Mouse (Mus musculus) hindbrain, embryonic 15.5 days (tissue): ENCODE measurements around the gene Shroom3. TPM values are rescaled to one million over a fixed set of nuclear protein-coding genes. Genes with fewer than 3 reads are reported as not detected.

Experiments used
- ATAC-seq: fragments of 200-750 bp; cut with Nextera tagmentation; 2 replicates; pipeline ENCODE4 v1.8.0; 2017; ENCODE audit warnings: low read depth, moderate number of reproducible peaks, moderate TSS enrichment; ENCODE audit not compliant: low FRiP score
- H3K27ac ChIP-seq: fragments of 300-500 bp; sonication (generic); replicated peaks from 2 replicates; pipeline ENCODE4 v1.5.1; 2015; ENCODE audit warnings: mild to moderate bottlenecking, inconsistent platforms
- H3K27me3 ChIP-seq: fragments of 300-500 bp; sonication (generic); 2 replicates; pipeline ENCODE4 v1.6.1; 2015; ENCODE audit warnings: control low read depth, inconsistent platforms
- H3K36me3 ChIP-seq: fragments of 300-500 bp; sonication (generic); 2 replicates; pipeline ENCODE4 v1.6.1; 2015; ENCODE audit warnings: control low read depth, inconsistent platforms
- H3K4me1 ChIP-seq: fragments of 300-500 bp; sonication (generic); replicated peaks from 2 replicates; pipeline ENCODE4 v1.6.1; 2015; ENCODE audit warnings: control low read depth, inconsistent platforms
- H3K4me2 ChIP-seq: fragments of 300-500 bp; sonication (generic); 2 replicates; pipeline ENCODE4 v1.6.1; 2015; ENCODE audit warnings: moderate library complexity, mild to moderate bottlenecking, inconsistent platforms
- H3K4me3 ChIP-seq: fragments of 300-500 bp; sonication (generic); 2 replicates; pipeline ENCODE4 v1.5.1; 2015; ENCODE audit warnings: mild to moderate bottlenecking, inconsistent platforms
- H3K9ac ChIP-seq: fragments of 300-500 bp; sonication (generic); 2 replicates; pipeline ENCODE4 v1.6.1; 2015; ENCODE audit warnings: inconsistent platforms
- H3K9me3 ChIP-seq: fragments of 300-500 bp; sonication (generic); 2 replicates; pipeline ENCODE4 v1.6.1; 2016; ENCODE audit warnings: control low read depth, inconsistent platforms
- WGBS: fragments of 180-500 bp; shearing (Covaris S2); methylation state at CpG from one replicate; pipeline ENCODE4 v1.1.7; 2015; 5-methylcytosine and 5-hydroxymethylcytosine counted together
- microRNA counts: library from miRNA; unstranded; fragments of <30 nt; microRNA quantifications from one replicate; lab custom pipeline; 2016
- microRNA-seq: library from miRNA; unstranded; fragments of <30 nt; microRNA quantifications from one replicate; pipeline ENCODE4, GENCODE M21; 2016
- polyA plus RNA-seq: library from polyadenylated mRNA; unstranded; fragments of >200 nt; fragmentation: Nextera tagmentation; extraction: Ambion mirVana; gene quantifications from 2 replicates; pipeline ENCODE4 v1.2.1, GENCODE M21; 2015

Gene Shroom3
- polyA plus RNA-seq, 1 experiment from 2014 or later = 2.2 TPM

GRCm38 (mm10) chr5:92997428-92998120 lies 314.3 kb downstream of the Shroom3 start:
- no peak overlapping the region for H3K4me3 ChIP-seq
- no peaks in the 10 kb centered on the region for H3K4me1 ChIP-seq
- no peak overlapping the region for H3K9ac ChIP-seq
- H3K4me2 ChIP-seq = no peak overlapping the region
- H3K27me3 ChIP-seq = no peaks in the 10 kb centered on the region
- no peaks in the 10 kb centered on the region for H3K36me3 ChIP-seq
- 0 out of 2 replicates have a peak overlapping the region, but pooled peaks have one; percentile 14 for H3K27ac ChIP-seq
- ATAC-seq = 0 out of 2 replicates have a peak, but pooled peaks have one; percentile 45
- 52% methylated on average over 5 of the region's 5 CpGs for WGBS
- no peaks in the 10 kb centered on the region for H3K9me3 ChIP-seq

GRCm38 (mm10) chr5:92998494-92999016 lies 315.3 kb downstream of the Shroom3 start:
- Histone ChIP-seq H3K36me3 (no peaks in the 10 kb centered on the region), H3K4me1 (no peaks in the 10 kb centered on the region), H3K9me3 (no peaks in the 10 kb centered on the region), H3K4me2 (no peak overlapping the region), H3K9ac (no peak overlapping the region), H3K27ac (no peak overlapping the region), H3K27me3 (no peaks in the 10 kb centered on the region), H3K4me3 (no peak overlapping the region)
- WGBS = 60% methylated on average over 5 of the region's 5 CpGs
- no peak for ATAC-seq

- no peak for ATAC-seq
- Histone ChIP-seq H3K4me1 (peaks cover under 1% of the 10 kb centered on the region; the same call in 1 of the 2 replicates), H3K36me3 (no peaks in the 10 kb centered on the region), H3K27ac (no peak overlapping the region), H3K27me3 (no peaks in the 10 kb centered on the region), H3K4me3 (no peak overlapping the region), H3K9me3 (no peaks in the 10 kb centered on the region), H3K4me2 (no peak overlapping the region), H3K9ac (no peak overlapping the region)
- WGBS = 84% methylated on average over 6 of the region's 6 CpGs
Measured at GRCm38 (mm10) chr5:93000060-93000459, 316.8 kb downstream of the Shroom3 start.

DNA sequence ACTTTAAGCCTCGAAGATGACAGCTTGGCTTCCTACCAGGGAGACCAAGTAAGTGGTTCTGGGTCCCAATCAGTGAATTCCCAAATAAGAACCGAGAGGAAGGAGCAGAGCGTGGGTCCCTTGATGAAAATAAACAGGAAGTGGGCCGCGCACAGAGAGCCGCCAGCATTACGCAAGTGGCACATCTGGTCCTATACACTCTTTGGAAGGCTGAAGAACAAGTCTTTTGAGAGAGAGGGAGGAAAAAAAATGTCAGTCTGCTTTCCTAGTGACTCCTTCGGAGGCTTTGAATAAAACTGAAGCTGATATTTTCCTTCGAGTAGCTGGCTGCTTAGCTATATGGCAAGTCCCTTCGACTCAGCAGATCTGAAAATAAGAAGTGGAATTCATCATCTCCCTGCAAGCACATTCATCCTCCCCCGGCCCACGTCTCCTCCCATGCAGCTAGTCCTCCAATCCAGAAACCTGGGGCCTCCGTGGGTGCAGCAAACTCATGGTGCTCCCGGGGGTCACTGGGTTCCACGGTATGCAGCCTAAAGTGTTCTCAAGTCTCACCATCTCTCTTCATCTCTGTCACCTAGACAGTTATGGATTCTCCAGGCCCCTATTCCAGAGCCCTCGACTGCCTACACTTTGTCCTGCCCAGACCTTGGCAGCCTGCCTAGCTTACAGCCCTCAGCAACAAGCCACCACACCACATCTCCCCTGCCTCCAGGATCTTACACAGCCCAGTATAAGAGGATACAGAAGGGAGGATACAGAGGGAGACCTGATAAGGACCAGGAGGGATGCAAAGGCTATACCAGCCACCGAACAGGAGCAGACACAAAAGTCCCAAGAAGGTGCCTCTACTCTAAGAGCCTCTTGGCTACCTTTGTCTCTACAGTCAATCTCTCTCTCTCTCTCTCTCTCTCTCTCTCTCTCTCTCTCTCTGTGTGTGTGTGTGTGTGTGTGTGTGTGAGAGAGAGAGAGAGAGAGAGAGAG lies 317.8 kb downstream of the Shroom3 start:
- Histone ChIP-seq H3K27me3 (no peaks in the 10 kb centered on the region), H3K4me2 (no peak overlapping the region), H3K9ac (no peak overlapping the region), H3K36me3 (no peaks in the 10 kb centered on the region), H3K9me3 (no peaks in the 10 kb centered on the region), H3K4me1 (peaks cover 9% of the 10 kb centered on the region), H3K27ac (no peak overlapping the region), H3K4me3 (no peak overlapping the region)
- WGBS = 69% methylated on average over 17 of the region's 17 CpGs
- ATAC-seq = no peak

GRCm38 (mm10) chr5:93002615-93003014 lies 319.4 kb downstream of the Shroom3 start:
- Histone ChIP-seq H3K27ac (no peak overlapping the region), H3K4me3 (no peak overlapping the region), H3K9me3 (no peaks in the 10 kb centered on the region), H3K27me3 (no peaks in the 10 kb centered on the region), H3K4me1 (peaks cover 9% of the 10 kb centered on the region), H3K4me2 (no peak overlapping the region), H3K9ac (no peak overlapping the region), H3K36me3 (no peaks in the 10 kb centered on the region)
- ATAC-seq = no peak
- 94% methylated on average over 2 of the region's 2 CpGs for WGBS

- no peak overlapping the region for H3K9ac ChIP-seq
- H3K9me3 ChIP-seq = no peaks in the 10 kb centered on the region
- no peak overlapping the region for H3K27ac ChIP-seq
- peak overlapping the region; percentile 5 for H3K4me3 ChIP-seq
- WGBS = 10% methylated on average over 19 of the region's 20 CpGs
- H3K27me3 ChIP-seq = no peaks in the 10 kb centered on the region
- peak overlapping the region; percentile 50 for H3K4me2 ChIP-seq
- peak; percentile 8; the same call in 1 of the 2 replicates for ATAC-seq
- peaks cover 9% of the 10 kb centered on the region for H3K4me1 ChIP-seq
- no peaks in the 10 kb centered on the region for H3K36me3 ChIP-seq
Measured at GRCm38 (mm10) chr5:93005229-93005814, 322.1 kb downstream of the Shroom3 start.

- ATAC-seq = peak; percentile 71; the same call in 1 of the 2 replicates
- H3K4me3 ChIP-seq = peak overlapping the region; percentile 5
- H3K27me3 ChIP-seq = no peaks in the 10 kb centered on the region
- peaks cover 9% of the 10 kb centered on the region for H3K4me1 ChIP-seq
- peak overlapping the region; percentile 50 for H3K4me2 ChIP-seq
- no peak overlapping the region for H3K9ac ChIP-seq
- H3K36me3 ChIP-seq = no peaks in the 10 kb centered on the region
- H3K27ac ChIP-seq = no peak overlapping the region
- no peaks in the 10 kb centered on the region for H3K9me3 ChIP-seq
- WGBS = 31% methylated on average over 14 of the region's 14 CpGs
Measured at GRCm38 (mm10) chr5:93005815-93006341, 322.6 kb downstream of the Shroom3 start.

GRCm38 (mm10) chr5:93008256-93008655 lies 325.0 kb downstream of the Shroom3 start:
- Histone ChIP-seq H3K4me1 (peaks cover 9% of the 10 kb centered on the region), H3K4me3 (no peak overlapping the region), H3K27ac (no peak overlapping the region), H3K4me2 (no peak overlapping the region), H3K9ac (no peak overlapping the region), H3K36me3 (no peaks in the 10 kb centered on the region), H3K9me3 (no peaks in the 10 kb centered on the region), H3K27me3 (no peaks in the 10 kb centered on the region)
- 96% methylated on average over 9 of the region's 9 CpGs for WGBS
- no peak for ATAC-seq

MicroRNAs encoded within 50 kb of the gene (microRNA counts, 519-probe panel; counts per million panel counts)
- 2,598 counts per million, percentile 44 among the panel's probes with 10 or more counts for microRNA mmu-miR-1961 (lab: Ali Mortazavi, UCI)

Small RNA genes within 50 kb of the gene (microRNA-seq; reads per million reads assigned to microRNA genes)
- not detected for gene Mir1961

Other genes starting within 250 kb of the Shroom3 start
- 47.3 and 50.5 TPM in 2 replicates for gene Nup54, start 248.2 kb upstream of the Shroom3 start, polyA plus RNA-seq
- 20.3 and 21.4 TPM in 2 replicates for gene Scarb2, start 176.6 kb upstream of the Shroom3 start, polyA plus RNA-seq
- 0.90 and 1.7 TPM in 2 replicates for gene Fam47e, start 128.4 kb upstream of the Shroom3 start, polyA plus RNA-seq
- 10.6 and 11.9 TPM in 2 replicates for gene Stbd1, start 80.4 kb upstream of the Shroom3 start, polyA plus RNA-seq
- gene Ccdc158, start 8.2 kb upstream of the Shroom3 start, polyA plus RNA-seq = 0.31 and 0.69 TPM in 2 replicates